Mouse (Mus musculus) erythroblast, embryonic 14.5 days (primary cell): ENCODE data around the gene Lrrc34.

Experiments
- GATA1 ChIP-seq: IDR thresholded peaks from 2 replicates; pipeline ENCODE4 v1.6.1; 2012; ENCODE audit warnings: low read length, inconsistent platforms, mixed read lengths
- TAL1 ChIP-seq: IDR thresholded peaks from 3 replicates; pipeline ENCODE4 v1.6.1; 2012; ENCODE audit warnings: low read length, inconsistent platforms, mixed read lengths

DNA sequence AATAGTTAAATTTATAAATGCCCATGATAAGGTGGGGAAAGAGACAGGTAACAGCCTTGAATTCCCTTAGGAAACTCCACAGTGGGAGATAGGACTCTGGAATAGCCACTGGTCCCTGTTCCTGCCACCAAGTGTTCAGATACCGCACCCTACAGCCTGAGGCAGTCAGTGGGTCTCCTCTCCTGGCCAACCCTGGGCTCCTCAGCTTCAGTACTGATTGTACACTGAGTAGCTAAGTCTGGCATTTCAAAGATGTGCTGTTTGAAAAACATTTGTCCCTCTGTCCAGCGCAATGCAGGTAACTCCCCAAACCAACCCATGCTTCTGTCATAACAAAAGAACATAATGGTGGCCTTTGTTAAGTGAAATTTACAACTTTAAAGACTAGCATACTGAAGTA is 48.0 kb upstream of the Lrrc34 start:
- no peak for TF ChIP-seq GATA1
- no peak for TF ChIP-seq TAL1
